Mouse (Mus musculus) CH12.LX (cell line): ENCODE data around the gene Gm20388. TPM values are rescaled to one million over a fixed set of nuclear protein-coding genes. Genes with fewer than 3 reads are reported as not detected.

Experiments
- DNase-seq: peaks from one replicate; pipeline ENCODE4 v3.0.0-alpha.2; 2013; ENCODE audit errors: extremely low read depth
- H3K27ac ChIP-seq: 2 replicates; pipeline ENCODE4 v1.5.1; 2012; ENCODE audit warnings: low read depth, mild to moderate bottlenecking, control low read depth, moderate library complexity; ENCODE audit not compliant: insufficient read depth
- H3K27me3 ChIP-seq: replicated peaks from 2 replicates; pipeline ENCODE3; 2012; ENCODE audit warnings: inconsistent platforms
- H3K36me3 ChIP-seq, 2 experiments: replicated peaks in 1 of 2; 2 replicates each; pipeline versions ENCODE3 to v1.6.1; 2012; ENCODE audit warnings: inconsistent platforms in 1 of 2, low read length in 1 of 2, mild to moderate bottlenecking in 1 of 2, mixed read lengths in 1 of 2, moderate library complexity in 1 of 2; ENCODE audit not compliant: control insufficient read depth in 1 of 2, insufficient read depth in 1 of 2
- H3K4me1 ChIP-seq, 2 experiments: 2 replicates each; pipeline ENCODE4 v1.6.1; 2012; ENCODE audit warnings: inconsistent platforms in 1 of 2, moderate library complexity in 1 of 2; ENCODE audit not compliant: insufficient read depth in 2 of 2, control insufficient read depth in 1 of 2
- H3K4me2 ChIP-seq: 2 replicates; pipeline ENCODE4 v1.6.1; 2012; ENCODE audit warnings: low read depth, mild to moderate bottlenecking, control low read depth; ENCODE audit not compliant: poor library complexity, insufficient read depth, severe bottlenecking
- H3K4me3 ChIP-seq, 3 experiments: fragments of 150-350 bp in 1 of 3; sonication (generic) in 1 of 3; replicated peaks in 1 of 3; 2 replicates each; pipeline versions ENCODE3 to v1.5.1; 2011 to 2012; ENCODE audit warnings: low read depth in 2 of 3, low read length in 2 of 3, mild to moderate bottlenecking in 2 of 3, moderate library complexity in 2 of 3, control low read depth in 1 of 3, improper control_type of control experiment in 1 of 3, inconsistent platforms in 1 of 3, mixed read lengths in 1 of 3; ENCODE audit not compliant: poor library complexity in 1 of 3
- H3K79me2 ChIP-seq: replicated peaks from 2 replicates; pipeline ENCODE4 v1.6.1; 2012; ENCODE audit warnings: mild to moderate bottlenecking, moderate library complexity; ENCODE audit not compliant: control insufficient read depth, poor library complexity, insufficient read depth, severe bottlenecking; ENCODE audit errors: extremely low read depth
- H3K9ac ChIP-seq: 2 replicates; pipeline ENCODE4 v1.6.1; 2012; ENCODE audit warnings: low read depth, mild to moderate bottlenecking, control low read depth, moderate library complexity; ENCODE audit not compliant: insufficient read depth
- H3K9me3 ChIP-seq: replicated peaks from 2 replicates; pipeline ENCODE3; 2012; ENCODE audit warnings: low read length, inconsistent platforms, mixed read lengths
- BHLHE40 ChIP-seq: IDR thresholded peaks from 2 replicates; pipeline ENCODE4 v1.6.1; 2011; ENCODE audit warnings: mild to moderate bottlenecking, low read depth, low read length, improper control_type of control experiment
- CHD1 ChIP-seq: IDR thresholded peaks from 2 replicates; pipeline ENCODE4 v1.6.1; 2012; ENCODE audit warnings: low read depth, low read length, improper control_type of control experiment, inconsistent platforms
- CTCF ChIP-seq, 2 experiments: IDR thresholded peaks in 1 of 2; conservative IDR thresholded peaks in 1 of 2; 2 replicates each; pipeline ENCODE4 v1.5.1; 2011 to 2012; ENCODE audit warnings: low read depth in 2 of 2, low read length in 2 of 2, improper control_type of control experiment in 1 of 2, inconsistent platforms in 1 of 2, mild to moderate bottlenecking in 1 of 2, moderate library complexity in 1 of 2
- ELF1 ChIP-seq: IDR thresholded peaks from 2 replicates; pipeline ENCODE4 v1.6.1; 2014; ENCODE audit warnings: low read depth, mild to moderate bottlenecking, inconsistent platforms, low read length, improper control_type of control experiment
- GABPA ChIP-seq: IDR thresholded peaks from 2 replicates; pipeline ENCODE4 v1.6.1; 2012; ENCODE audit warnings: low read depth, low read length, improper control_type of control experiment, inconsistent platforms; ENCODE audit not compliant: insufficient replicate concordance
- HCFC1 ChIP-seq: IDR thresholded peaks from 2 replicates; pipeline ENCODE4 v1.6.1; 2012; ENCODE audit warnings: low read depth, mild to moderate bottlenecking, inconsistent platforms, low read length, improper control_type of control experiment
- IRF4 ChIP-seq: IDR thresholded peaks from 2 replicates; pipeline ENCODE4 v1.6.1; 2014; ENCODE audit warnings: low read depth, mild to moderate bottlenecking, inconsistent platforms, low read length, improper control_type of control experiment
- JUN ChIP-seq: IDR thresholded peaks from 2 replicates; pipeline ENCODE4 v1.6.1; 2011; ENCODE audit warnings: low read depth, mild to moderate bottlenecking, low read length, improper control_type of control experiment, moderate library complexity; ENCODE audit not compliant: insufficient read depth
- MAX ChIP-seq: IDR thresholded peaks from 2 replicates; pipeline ENCODE4 v1.6.1; 2011; ENCODE audit warnings: low read length, improper control_type of control experiment
- MEF2A ChIP-seq: IDR thresholded peaks from 2 replicates; pipeline ENCODE4 v1.6.1; 2014; ENCODE audit warnings: low read depth, mild to moderate bottlenecking, inconsistent platforms, low read length, improper control_type of control experiment, borderline replicate concordance
- MXI1 ChIP-seq: IDR thresholded peaks from 2 replicates; pipeline ENCODE4 v1.6.1; 2011; ENCODE audit warnings: mild to moderate bottlenecking, low read depth, low read length, improper control_type of control experiment
- MYC ChIP-seq: IDR thresholded peaks from 2 replicates; pipeline ENCODE4 v1.6.1; 2011; ENCODE audit warnings: low read depth, mild to moderate bottlenecking, improper control_type of control experiment, low read length
- POLR2A ChIP-seq: IDR thresholded peaks from 2 replicates; pipeline ENCODE4 v1.6.1; 2011; ENCODE audit warnings: low read depth, mild to moderate bottlenecking, improper control_type of control experiment, low read length
- POLR2AphosphoS2 ChIP-seq: IDR thresholded peaks from 2 replicates; pipeline ENCODE4 v1.6.1; 2011; ENCODE audit warnings: low read depth, low read length, improper control_type of control experiment
- RCOR1 ChIP-seq: conservative IDR thresholded peaks from 2 replicates; pipeline ENCODE4 v1.6.1; 2012; ENCODE audit warnings: low read depth, mild to moderate bottlenecking, inconsistent platforms, low read length, improper control_type of control experiment
- SMC3 ChIP-seq: IDR thresholded peaks from 2 replicates; pipeline ENCODE4 v1.6.1; 2011; ENCODE audit warnings: low read depth, low read length, improper control_type of control experiment
- TBP ChIP-seq: conservative IDR thresholded peaks from 2 replicates; pipeline ENCODE4 v1.6.1; 2011; ENCODE audit warnings: low read depth, low read length, improper control_type of control experiment
- TCF12 ChIP-seq: IDR thresholded peaks from 2 replicates; pipeline ENCODE4 v1.6.1; 2014; ENCODE audit warnings: low read depth, mild to moderate bottlenecking, inconsistent platforms, low read length, improper control_type of control experiment
- UBTF ChIP-seq: IDR thresholded peaks from 2 replicates; pipeline ENCODE4 v1.6.1; 2012; ENCODE audit warnings: low read depth, mild to moderate bottlenecking, inconsistent platforms, low read length, improper control_type of control experiment, moderate library complexity
- USF1 ChIP-seq: IDR thresholded peaks from 2 replicates; pipeline ENCODE4 v1.6.1; 2014; ENCODE audit warnings: low read depth, mild to moderate bottlenecking, inconsistent platforms, low read length, improper control_type of control experiment
- ZC3H11A ChIP-seq: IDR thresholded peaks from 2 replicates; pipeline ENCODE4 v1.6.1; 2012; ENCODE audit warnings: low read depth, mild to moderate bottlenecking, inconsistent platforms, low read length, improper control_type of control experiment
- ZMIZ1 ChIP-seq: IDR thresholded peaks from 2 replicates; pipeline ENCODE4 v1.6.1; 2012; ENCODE audit warnings: low read depth, mild to moderate bottlenecking, inconsistent platforms, low read length, improper control_type of control experiment
- dilution Hi-C: fragments of 300-500 bp; cut with MboI; formaldehyde crosslinking; loops from 2 replicates; pipeline ENCODE4 v1.14.3; 2020; ENCODE audit warnings: low sequenced_read_pairs; ENCODE audit not compliant: extremely low pct_unique_long_range_greater_than_20kb, extremely low pct_ligation_motif_present
- in situ Hi-C: fragments of 300-500 bp; cut with MboI; formaldehyde crosslinking; loops from 3 replicates; pipeline ENCODE4 v1.14.3; 2019; ENCODE audit warnings: low sequenced_read_pairs, low pct_ligation_motif_present, low pct_unique_long_range_greater_than_20kb, mixed read lengths
- polyA plus RNA-seq: library from polyadenylated mRNA; unstranded; fragments of >175 nt; gene quantifications from 2 replicates; pipeline ENCODE4 v1.2.1, GENCODE M21; 2012; ENCODE audit warnings: low read depth; ENCODE audit not compliant: insufficient read length
- total RNA-seq, 2 experiments: library from RNA; depleted of rRNA; stranded (reverse); fragments of 300-350 nt in 1 of 2; fragments of >200 nt in 1 of 2; gene quantifications; 2 replicates each; pipeline ENCODE4 v1.2.3; 2012 to 2014

Gene Gm20388
- total and polyA plus RNA-seq, 3 experiments, result 14.8 to 26.3 (median 22.2) TPM

DNA sequence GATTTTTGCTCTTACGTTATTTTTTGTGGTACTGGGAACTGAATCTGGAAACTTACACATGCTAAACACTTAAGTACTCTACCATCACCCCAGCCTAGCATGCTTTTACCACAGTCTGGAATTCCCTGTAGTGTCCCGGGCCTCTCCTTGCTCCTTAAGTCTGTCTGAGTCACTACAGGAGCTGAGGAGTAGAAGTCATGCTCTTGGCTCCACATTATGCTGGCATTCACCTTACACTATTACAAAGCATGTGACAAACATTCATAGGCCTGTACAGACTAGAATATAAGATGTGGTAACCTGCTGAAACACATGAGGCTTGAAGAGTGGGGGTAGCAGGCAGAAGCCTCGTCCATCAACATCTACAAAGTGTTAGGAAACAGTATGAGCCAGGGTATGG lies 3112.1 kb downstream of the Gm20388 start:
- Histone ChIP-seq H3K79me2 (peaks cover 97% of the 10 kb centered on the region), H3K36me3 (peaks cover 9 to 50% of the 10 kb centered on the region in 2 experiments)
- TF ChIP-seq USF1 (no peak), POLR2A (no peak), SMC3 (no peak), ZMIZ1 (no peak), JUN (no peak), POLR2AphosphoS2 (no peak), IRF4 (no peak), BHLHE40 (no peak), MYC (no peak), ELF1 (no peak), ZC3H11A (no peak), UBTF (no peak), MAX (no peak), CHD1 (no peak)
- TF ChIP-seq, all 38 proteins: peak for 0
- Histone ChIP-seq H3K4me2 (no peak overlapping the region), H3K27ac (no peak overlapping the region), H3K4me3 (no peak overlapping the region), H3K9ac (no peak overlapping the region), H3K4me1 (peaks cover 10 to 76% of the 10 kb centered on the region in 2 experiments; a peak in 3 of 4 replicates), H3K9me3 (no peaks in the 10 kb centered on the region), H3K27me3 (no peaks in the 10 kb centered on the region)
- no peak for DNase-seq
- in situ Hi-C loops (no loop called here), dilution Hi-C loops (no loop called here)

GRCm38 (mm10) chr8:123024226-123024625 lies 3113.6 kb downstream of the Gm20388 start:
- dilution Hi-C loops (no loop called here), in situ Hi-C loops (no loop called here)
- no peak overlapping the region for H3K4me2 ChIP-seq
- peaks cover 97% of the 10 kb centered on the region for H3K79me2 ChIP-seq
- TF ChIP-seq MEF2A, result no peak
- no peak for TF ChIP-seq MXI1
- no peak for TF ChIP-seq TCF12
- TF ChIP-seq POLR2A, result no peak
- no peak for TF ChIP-seq HCFC1
- TF ChIP-seq USF1, result no peak
- no peak for TF ChIP-seq CTCF (conservative IDR thresholded peaks at IDR 0.05 in 1 of 2, IDR thresholded peaks at IDR 0.05 in 1 of 2; ENCODE audit: low read depth in 2 of 2, low read length in 2 of 2)
- no peak for TF ChIP-seq BHLHE40
- TF ChIP-seq RCOR1, result no peak
- TF ChIP-seq SMC3, result no peak
- TF ChIP-seq IRF4, result no peak
- TF ChIP-seq GABPA, result no peak
- TF ChIP-seq TBP, result no peak
- TF ChIP-seq POLR2AphosphoS2, result no peak
- TF ChIP-seq UBTF, result no peak
- TF ChIP-seq MAX, result no peak
- no peak for TF ChIP-seq MYC
- no peaks in the 10 kb centered on the region for H3K27me3 ChIP-seq
- no peaks in the 10 kb centered on the region for H3K9me3 ChIP-seq
- DNase-seq, result no peak
- H3K27ac ChIP-seq, result no peak overlapping the region
- H3K36me3 ChIP-seq, result peaks cover 9 to 49% of the 10 kb centered on the region in 2 experiments
- H3K4me1 ChIP-seq, result peaks cover 16 to 80% of the 10 kb centered on the region in 2 experiments
- H3K9ac ChIP-seq, result no peak overlapping the region
- no peak overlapping the region for H3K4me3 ChIP-seq
